In the genomic region with DNA sequence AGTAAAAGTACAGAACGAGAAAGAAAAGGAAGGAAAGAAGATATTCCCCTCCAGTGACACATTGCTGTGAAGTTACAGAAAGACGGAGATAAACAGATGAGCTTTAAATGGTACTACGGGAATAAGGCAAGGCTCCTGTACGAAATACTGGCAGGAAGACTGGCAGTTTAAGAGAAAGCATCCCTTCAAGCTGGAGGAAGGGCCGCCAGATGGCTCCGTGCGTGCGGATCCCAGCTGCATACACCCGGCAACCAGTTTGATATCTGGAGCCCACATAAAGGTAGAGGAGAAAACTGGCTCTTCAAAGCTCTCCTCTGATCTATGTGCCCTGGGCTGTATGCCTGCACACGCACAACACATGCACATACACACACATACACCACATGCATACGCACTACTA, we compare ENCODE assay signal across 29 mouse cellular contexts. TPM values are rescaled to one million over a fixed set of nuclear protein-coding genes. Genes with fewer than 3 reads are reported as not detected.
DNase-seq lines count a peak whose midpoint lies in the region; ATAC-seq and TF ChIP-seq lines count a peak whose summit lies in the region.
"Had no signal": no experiment of that assay in that cellular context is flagged by ENCODE, and none has a peak within 500 bp of the region (broad histone marks: within the 10 kb centered on the region; RNA-seq: fewer than 3 reads in every experiment).

No protein-coding gene starts in this region.

- no peak overlapping the region for H3K27ac ChIP-seq in embryonic facial prominence, embryonic 14.5 days (replicated peaks; ENCODE audit: low read depth, low read length)
- no peak overlapping the region for H3K27ac ChIP-seq in embryonic facial prominence, embryonic 10.5 days (replicated peaks)
- no peak overlapping the region for H3K27ac ChIP-seq in midbrain, embryonic 14.5 days (replicated peaks; ENCODE audit: low read depth, low read length)
- no peak overlapping the region for H3K27ac ChIP-seq in midbrain, embryonic 11.5 days (ENCODE audit: low read depth, low read length)
- H3K27ac ChIP-seq in stomach, postnatal 0 days (replicated peaks), result no peak overlapping the region
- H3K27ac ChIP-seq: embryonic facial prominence, embryonic 12.5 days; heart, embryonic 15.5 days; kidney, postnatal 0 days; left cerebral cortex, adult 2 months; liver, embryonic 15.5 days; lung, embryonic 15.5 days had no signal

- 53% methylated on average over 11 of the region's 11 CpGs for WGBS in embryonic facial prominence, embryonic 14.5 days
- 82% methylated on average over 11 of the region's 11 CpGs for WGBS in embryonic facial prominence, embryonic 10.5 days
- 70% methylated on average over 11 of the region's 11 CpGs for WGBS in midbrain, embryonic 14.5 days
- whole genome bisulfite sequencing in midbrain, embryonic 11.5 days, result 84% methylated on average over 11 of the region's 11 CpGs
- WGBS in stomach, postnatal 0 days, result 66% methylated on average over 11 of the region's 11 CpGs

- no peak for DNase-seq in embryonic facial prominence, embryonic 14.5 days (ENCODE audit: low spot score)
- DNase-seq in embryonic facial prominence, embryonic 10.5 days (ENCODE audit: low spot score), result no peak
- peak; percentile 3 for DNase-seq in gastrocnemius, postnatal 25 days
- no peak for DNase-seq in gastrocnemius, postnatal 14 days
- DNase-seq in midbrain, embryonic 14.5 days, result peak; percentile 31
- DNase-seq in midbrain, embryonic 11.5 days (ENCODE audit: low spot score, missing footprints), result no peak
- DNase-seq in brain, adult 2 months (ENCODE audit: low read depth, low spot score), result peak; percentile 50
- no peak for DNase-seq in stomach, postnatal 0 days (ENCODE audit: low spot score)
- DNase-seq: adrenal gland, postnatal 14 days; cerebellum, adult 11 months; cerebellum, postnatal 14 days; heart, postnatal 36 days; kidney, adult 2 months; liver; lung, postnatal 36 days; right cerebral cortex, adult 18-20 months; right cerebral cortex, postnatal 4 days had no signal

- intact Hi-C loops in gastrocnemius, postnatal 14 days (cut with DNase I; ENCODE audit: low total_unique reads), result no loop called here

- no peak overlapping the region for H3K9ac ChIP-seq in embryonic facial prominence, embryonic 14.5 days (ENCODE audit: low read depth, low read length)
- no peak overlapping the region for H3K9ac ChIP-seq in midbrain, embryonic 14.5 days (replicated peaks; ENCODE audit: low read length)
- H3K9ac ChIP-seq in midbrain, embryonic 11.5 days (ENCODE audit: low read length), result no peak overlapping the region
- no peak overlapping the region for H3K9ac ChIP-seq in stomach, postnatal 0 days (ENCODE audit: low read length)
- H3K9ac ChIP-seq: embryonic facial prominence, embryonic 12.5 days; heart, embryonic 15.5 days; liver, embryonic 15.5 days; lung, embryonic 15.5 days had no signal

- no peak for TF ChIP-seq EP300 in stomach, postnatal 0 days (optimal IDR thresholded peaks at IDR 0.05)

- H3K4me1 ChIP-seq in embryonic facial prominence, embryonic 14.5 days (ENCODE audit: control insufficient read depth, insufficient read depth, low read length), result no peaks in the 10 kb centered on the region
- peaks cover 13% of the 10 kb centered on the region for H3K4me1 ChIP-seq in embryonic facial prominence, embryonic 10.5 days
- H3K4me1 ChIP-seq in midbrain, embryonic 14.5 days (ENCODE audit: control insufficient read depth, insufficient read depth, low read length), result no peaks in the 10 kb centered on the region
- no peaks in the 10 kb centered on the region for H3K4me1 ChIP-seq in midbrain, embryonic 11.5 days (ENCODE audit: control insufficient read depth, insufficient read depth, low read length)
- no peaks in the 10 kb centered on the region for H3K4me1 ChIP-seq in stomach, postnatal 0 days (replicated peaks; ENCODE audit: control insufficient read depth, insufficient read depth)
- H3K4me1 ChIP-seq: liver, embryonic 15.5 days; lung, embryonic 15.5 days had no signal

- no peaks in the 10 kb centered on the region for H3K36me3 ChIP-seq in embryonic facial prominence, embryonic 14.5 days (ENCODE audit: control insufficient read depth, insufficient read depth, low read length)
- H3K36me3 ChIP-seq in embryonic facial prominence, embryonic 10.5 days (replicated peaks), result no peaks in the 10 kb centered on the region
- H3K36me3 ChIP-seq in midbrain, embryonic 14.5 days (ENCODE audit: control insufficient read depth, insufficient read depth, low read length), result no peaks in the 10 kb centered on the region
- no peaks in the 10 kb centered on the region for H3K36me3 ChIP-seq in midbrain, embryonic 11.5 days (ENCODE audit: control insufficient read depth, insufficient read depth, low read length)
- H3K36me3 ChIP-seq in stomach, postnatal 0 days (ENCODE audit: control insufficient read depth, insufficient read depth, low read length), result no peaks in the 10 kb centered on the region
- H3K36me3 ChIP-seq: embryonic facial prominence, embryonic 12.5 days; heart, embryonic 15.5 days; liver, embryonic 15.5 days; lung, embryonic 15.5 days had no signal

- no peaks in the 10 kb centered on the region for H3K9me3 ChIP-seq in embryonic facial prominence, embryonic 14.5 days (ENCODE audit: control insufficient read depth, low read length)
- H3K9me3 ChIP-seq in embryonic facial prominence, embryonic 10.5 days, result no peaks in the 10 kb centered on the region
- H3K9me3 ChIP-seq in midbrain, embryonic 14.5 days (ENCODE audit: control insufficient read depth, low read length), result no peaks in the 10 kb centered on the region
- no peaks in the 10 kb centered on the region for H3K9me3 ChIP-seq in midbrain, embryonic 11.5 days (ENCODE audit: control insufficient read depth, low read length)
- H3K9me3 ChIP-seq in stomach, postnatal 0 days (ENCODE audit: control insufficient read depth, low read length), result no peaks in the 10 kb centered on the region
- H3K9me3 ChIP-seq: embryonic facial prominence, embryonic 12.5 days; heart, embryonic 15.5 days; liver, embryonic 15.5 days; lung, embryonic 15.5 days; megakaryocyte, embryonic 14.5 days had no signal

- 0 out of 2 replicates have a peak, but pooled peaks have one; percentile 15 for ATAC-seq in embryonic facial prominence, embryonic 14.5 days (ENCODE audit: low read depth)
- no peak for ATAC-seq in midbrain, embryonic 14.5 days (ENCODE audit: low FRiP score, low TSS enrichment)
- ATAC-seq in midbrain, embryonic 11.5 days (ENCODE audit: low FRiP score), result no peak
- no peak for ATAC-seq in stomach, postnatal 0 days (ENCODE audit: low FRiP score, low TSS enrichment)
- ATAC-seq: CD4-positive, CD25-positive, alpha-beta regulatory T cell, adult 4 months; midbrain, embryonic 16.5 days had no signal

- H3K27me3 ChIP-seq in embryonic facial prominence, embryonic 14.5 days (replicated peaks; ENCODE audit: control insufficient read depth, insufficient read depth, low read length), result no peaks in the 10 kb centered on the region
- peaks cover 7% of the 10 kb centered on the region; the same call in 1 of the 2 replicates for H3K27me3 ChIP-seq in embryonic facial prominence, embryonic 10.5 days (replicated peaks; ENCODE audit: low read depth, poor library complexity, severe bottlenecking)
- no peaks in the 10 kb centered on the region for H3K27me3 ChIP-seq in midbrain, embryonic 14.5 days (ENCODE audit: control insufficient read depth, insufficient read depth, low read length)
- no peaks in the 10 kb centered on the region for H3K27me3 ChIP-seq in midbrain, embryonic 11.5 days (ENCODE audit: control insufficient read depth, insufficient read depth, low read length)
- H3K27me3 ChIP-seq in stomach, postnatal 0 days (ENCODE audit: control insufficient read depth, insufficient read depth, low read length), result no peaks in the 10 kb centered on the region
- H3K27me3 ChIP-seq: embryonic facial prominence, embryonic 12.5 days; liver, embryonic 15.5 days; lung, embryonic 15.5 days had no signal

- no peak overlapping the region for H3K4me2 ChIP-seq in embryonic facial prominence, embryonic 14.5 days (ENCODE audit: low read depth, low read length)
- no peak overlapping the region for H3K4me2 ChIP-seq in midbrain, embryonic 14.5 days (ENCODE audit: low read length)
- no peak overlapping the region for H3K4me2 ChIP-seq in midbrain, embryonic 11.5 days
- no peak overlapping the region for H3K4me2 ChIP-seq in stomach, postnatal 0 days (replicated peaks; ENCODE audit: low read depth)
- H3K4me2 ChIP-seq: embryonic facial prominence, embryonic 12.5 days; heart, embryonic 15.5 days; liver, embryonic 15.5 days; lung, embryonic 15.5 days had no signal

- no peak for TF ChIP-seq CTCF in stomach, postnatal 0 days (IDR thresholded peaks at IDR 0.05; ENCODE audit: low read depth)

- H3K4me3 ChIP-seq in embryonic facial prominence, embryonic 14.5 days (ENCODE audit: low read depth, low read length), result no peak overlapping the region
- H3K4me3 ChIP-seq in embryonic facial prominence, embryonic 10.5 days, result no peak overlapping the region
- no peak overlapping the region for H3K4me3 ChIP-seq in midbrain, embryonic 14.5 days (replicated peaks; ENCODE audit: low read depth, low read length)
- H3K4me3 ChIP-seq in midbrain, embryonic 11.5 days (ENCODE audit: low read depth, low read length), result no peak overlapping the region
- no peak overlapping the region for H3K4me3 ChIP-seq in stomach, postnatal 0 days (ENCODE audit: low read depth, low read length)
- H3K4me3 ChIP-seq: embryonic facial prominence, embryonic 12.5 days; erythroblast, embryonic 14.5 days; heart, embryonic 15.5 days; left cerebral cortex, adult 2 months; liver, embryonic 15.5 days; lung, embryonic 15.5 days; megakaryocyte, embryonic 14.5 days had no signal

RNA-seq across cellular contexts. Expression of gene Slc1a7, which starts 6.4 kb away (rescaled TPM):
- 0.17 TPM in 1 of 2 replicates, not detected in the other for polyA plus RNA-seq in embryonic facial prominence, embryonic 14.5 days (2014; fragmentation: Nextera tagmentation; extraction: Ambion mirVana)
- polyA plus RNA-seq in embryonic facial prominence, embryonic 10.5 days (2016; fragmentation: Nextera tagmentation; extraction: Ambion mirVana), result not detected in 2 replicates
- under 1 TPM; 0.11 to 0.26 TPM for total RNA-seq in gastrocnemius, postnatal 25 days (2021)
- total RNA-seq in gastrocnemius, postnatal 14 days (2021), result under 1 TPM; 0.06 to 0.09 TPM
- polyA plus RNA-seq in midbrain, embryonic 14.5 days (2014; fragmentation: Nextera tagmentation; extraction: Ambion mirVana), result not detected in 2 replicates
- not detected in 2 replicates for polyA plus RNA-seq in midbrain, embryonic 11.5 days (2014; fragmentation: Nextera tagmentation; extraction: Ambion mirVana)
- 0.07 and 0.10 TPM in 2 replicates for polyA plus RNA-seq in stomach, postnatal 0 days (2015; fragmentation: Nextera tagmentation; extraction: Ambion mirVana)
- polyA plus RNA-seq: CD4-positive, CD25-positive, alpha-beta regulatory T cell, adult 4 months; embryonic facial prominence, embryonic 12.5 days; erythroblast, embryonic 14.5 days; liver, embryonic 15.5 days; midbrain, embryonic 16.5 days; neural tube, embryonic 14.5 days; stomach, embryonic 14.5 days had no signal

RNA-seq across cellular contexts. Expression of gene Cpt2, which starts 51.1 kb away (rescaled TPM):
- 32.4 and 36.3 TPM in 2 replicates for polyA plus RNA-seq in embryonic facial prominence, embryonic 14.5 days (2014; fragmentation: Nextera tagmentation; extraction: Ambion mirVana)
- polyA plus RNA-seq in embryonic facial prominence, embryonic 10.5 days (2016; fragmentation: Nextera tagmentation; extraction: Ambion mirVana), result 35.7 and 38.4 TPM in 2 replicates
- total RNA-seq in gastrocnemius, postnatal 25 days (2021), result 10 to 100 TPM; 61.0 to 66.6 TPM
- total RNA-seq in gastrocnemius, postnatal 14 days (2021), result 10 to 100 TPM; 48.5 to 80.7 TPM
- 11.2 and 17.5 TPM in 2 replicates for polyA plus RNA-seq in midbrain, embryonic 14.5 days (2014; fragmentation: Nextera tagmentation; extraction: Ambion mirVana)
- polyA plus RNA-seq in midbrain, embryonic 11.5 days (2014; fragmentation: Nextera tagmentation; extraction: Ambion mirVana), result 34.2 and 35.5 TPM in 2 replicates
- 78.4 and 81.2 TPM in 2 replicates for polyA plus RNA-seq in stomach, postnatal 0 days (2015; fragmentation: Nextera tagmentation; extraction: Ambion mirVana)

Comparison
In these comparisons a context has a peak if more than half of its experiments do, and no peak if none do; other contexts are left out.
1. DNase-seq: peak in gastrocnemius, postnatal 25 days (single experiment), midbrain, embryonic 14.5 days (single experiment) and brain, adult 2 months (single experiment); none in embryonic facial prominence, embryonic 14.5 days (single experiment), embryonic facial prominence, embryonic 10.5 days (single experiment), gastrocnemius, postnatal 14 days (single experiment), midbrain, embryonic 11.5 days (single experiment) and stomach, postnatal 0 days (single experiment).